In genomic region chr9:61032448-61033433, GRCm38 (mm10) we compare ENCODE assay signal across 10 mouse cellular contexts.
DNase-seq lines count a peak whose midpoint lies in the region; ATAC-seq and TF ChIP-seq lines count a peak whose summit lies in the region.
"Had no signal": no experiment of that assay in that cellular context is flagged by ENCODE, and none has a peak within 500 bp of the region (broad histone marks: within the 10 kb centered on the region; RNA-seq: fewer than 3 reads in every experiment).

No protein-coding gene starts in this region.

- peak overlapping the region; percentile 54; the same call in 1 of the 2 replicates for H3K27ac ChIP-seq in forebrain, embryonic 13.5 days
- no peak overlapping the region for H3K27ac ChIP-seq in forebrain, embryonic 10.5 days
- H3K27ac ChIP-seq in limb, embryonic 14.5 days (replicated peaks; ENCODE audit: low read depth, low read length) = no peak overlapping the region
- no peak overlapping the region for H3K27ac ChIP-seq in limb, embryonic 10.5 days
- H3K27ac ChIP-seq in hindbrain, postnatal 0 days = peak overlapping the region; percentile 60
- H3K27ac ChIP-seq in midbrain, embryonic 15.5 days = peak overlapping the region; percentile 38
- H3K27ac ChIP-seq: liver, embryonic 14.5 days had no signal

- H3K9me3 ChIP-seq in forebrain, embryonic 13.5 days (replicated peaks) = no peaks in the 10 kb centered on the region
- H3K9me3 ChIP-seq in forebrain, embryonic 10.5 days = no peaks in the 10 kb centered on the region
- no peaks in the 10 kb centered on the region for H3K9me3 ChIP-seq in limb, embryonic 14.5 days (ENCODE audit: control insufficient read depth, low read length)
- H3K9me3 ChIP-seq in limb, embryonic 10.5 days (replicated peaks) = no peaks in the 10 kb centered on the region
- H3K9me3 ChIP-seq in hindbrain, postnatal 0 days (ENCODE audit: low read length) = no peaks in the 10 kb centered on the region
- no peaks in the 10 kb centered on the region for H3K9me3 ChIP-seq in midbrain, embryonic 15.5 days

- peaks cover 21% of the 10 kb centered on the region for H3K4me1 ChIP-seq in forebrain, embryonic 13.5 days
- peaks cover 17% of the 10 kb centered on the region for H3K4me1 ChIP-seq in forebrain, embryonic 10.5 days
- peaks cover 17% of the 10 kb centered on the region for H3K4me1 ChIP-seq in limb, embryonic 14.5 days (ENCODE audit: control insufficient read depth, insufficient read depth, low read length)
- H3K4me1 ChIP-seq in limb, embryonic 10.5 days = peaks cover 14% of the 10 kb centered on the region
- peaks cover 9% of the 10 kb centered on the region; the same call in 1 of the 2 replicates for H3K4me1 ChIP-seq in hindbrain, postnatal 0 days (ENCODE audit: insufficient read depth, low read length)
- peaks cover 22% of the 10 kb centered on the region for H3K4me1 ChIP-seq in midbrain, embryonic 15.5 days

- no peak overlapping the region for H3K9ac ChIP-seq in forebrain, embryonic 13.5 days
- no peak overlapping the region for H3K9ac ChIP-seq in limb, embryonic 14.5 days (ENCODE audit: low read depth, low read length, severe bottlenecking)
- H3K9ac ChIP-seq in hindbrain, postnatal 0 days (replicated peaks; ENCODE audit: low read length) = no peak overlapping the region
- no peak overlapping the region for H3K9ac ChIP-seq in midbrain, embryonic 15.5 days
- H3K9ac ChIP-seq: liver, embryonic 14.5 days had no signal

- TF ChIP-seq POLR2A in limb, embryonic 14.5 days (IDR thresholded peaks at IDR 0.05; ENCODE audit: borderline replicate concordance, extremely low read depth, insufficient read depth, insufficient read length) = no peak

- peaks cover 4% of the 10 kb centered on the region for H3K27me3 ChIP-seq in forebrain, embryonic 13.5 days
- peaks cover 54% of the 10 kb centered on the region for H3K27me3 ChIP-seq in forebrain, embryonic 10.5 days (ENCODE audit: poor library complexity, severe bottlenecking)
- H3K27me3 ChIP-seq in limb, embryonic 14.5 days (ENCODE audit: control insufficient read depth, insufficient read depth, low read length) = no peaks in the 10 kb centered on the region
- peaks cover 75% of the 10 kb centered on the region for H3K27me3 ChIP-seq in limb, embryonic 10.5 days (ENCODE audit: low read depth, poor library complexity, severe bottlenecking)
- no peaks in the 10 kb centered on the region for H3K27me3 ChIP-seq in hindbrain, postnatal 0 days (ENCODE audit: insufficient read depth, low read length)
- peaks cover 7% of the 10 kb centered on the region; the same call in 1 of the 2 replicates for H3K27me3 ChIP-seq in midbrain, embryonic 15.5 days (replicated peaks)

- H3K4me2 ChIP-seq in forebrain, embryonic 13.5 days = no peak overlapping the region
- H3K4me2 ChIP-seq in limb, embryonic 14.5 days (replicated peaks; ENCODE audit: low read depth, low read length, severe bottlenecking) = no peak overlapping the region
- H3K4me2 ChIP-seq in hindbrain, postnatal 0 days (ENCODE audit: low read depth, low read length) = peak overlapping the region; percentile 41; the same call in 1 of the 2 replicates
- H3K4me2 ChIP-seq in midbrain, embryonic 15.5 days = no peak overlapping the region

- no peak for TF ChIP-seq CTCF in hindbrain, postnatal 0 days (IDR thresholded peaks at IDR 0.05; ENCODE audit: low read depth)

- no peak overlapping the region for H3K4me3 ChIP-seq in forebrain, embryonic 13.5 days
- H3K4me3 ChIP-seq in forebrain, embryonic 10.5 days = no peak overlapping the region
- H3K4me3 ChIP-seq in limb, embryonic 14.5 days (replicated peaks; ENCODE audit: low read length) = no peak overlapping the region
- no peak overlapping the region for H3K4me3 ChIP-seq in limb, embryonic 10.5 days
- H3K4me3 ChIP-seq in hindbrain, postnatal 0 days (ENCODE audit: low read length) = no peak overlapping the region
- no peak overlapping the region for H3K4me3 ChIP-seq in midbrain, embryonic 15.5 days

- ATAC-seq in forebrain, embryonic 13.5 days = peak; percentile 55; the same call in 1 of the 2 replicates
- ATAC-seq in limb, embryonic 14.5 days (ENCODE audit: low FRiP score, low read depth) = no peak
- ATAC-seq in hindbrain, postnatal 0 days = no peak
- no peak for ATAC-seq in midbrain, embryonic 15.5 days (replicated peaks)
- ATAC-seq in cerebellum, adult (ENCODE audit: insufficient number of reproducible peaks, low FRiP score, low TSS enrichment) = no peak

- WGBS in forebrain, embryonic 13.5 days = 67% methylated on average over 23 of the region's 23 CpGs
- WGBS in forebrain, embryonic 10.5 days = 89% methylated on average over 23 of the region's 23 CpGs
- 61% methylated on average over 23 of the region's 23 CpGs for WGBS in limb, embryonic 14.5 days
- WGBS in limb, embryonic 10.5 days = 72% methylated on average over 23 of the region's 23 CpGs
- 40% methylated on average over 23 of the region's 23 CpGs for WGBS in hindbrain, postnatal 0 days
- 52% methylated on average over 23 of the region's 23 CpGs for WGBS in midbrain, embryonic 15.5 days

- no peak for DNase-seq in forebrain, embryonic 10.5 days (ENCODE audit: extremely low spot score, low spot score)
- DNase-seq in limb, embryonic 14.5 days (ENCODE audit: low spot score) = peak; percentile 48
- no peak for DNase-seq in limb, embryonic 10.5 days (ENCODE audit: low spot score)
- DNase-seq in hindbrain, postnatal 0 days (ENCODE audit: low spot score) = peak; percentile 63
- no peak for DNase-seq in Muller cell, postnatal 12 days (ENCODE audit: inconsistent ontology term)
- DNase-seq: thymus, postnatal 4 days had no signal

- no peaks in the 10 kb centered on the region for H3K36me3 ChIP-seq in forebrain, embryonic 13.5 days (ENCODE audit: poor library complexity, severe bottlenecking)
- H3K36me3 ChIP-seq in forebrain, embryonic 10.5 days (replicated peaks) = no peaks in the 10 kb centered on the region
- no peaks in the 10 kb centered on the region for H3K36me3 ChIP-seq in limb, embryonic 14.5 days (ENCODE audit: control insufficient read depth, insufficient read depth, low read length)
- no peaks in the 10 kb centered on the region for H3K36me3 ChIP-seq in limb, embryonic 10.5 days
- no peaks in the 10 kb centered on the region for H3K36me3 ChIP-seq in hindbrain, postnatal 0 days (ENCODE audit: insufficient read depth, low read length)
- no peaks in the 10 kb centered on the region for H3K36me3 ChIP-seq in midbrain, embryonic 15.5 days (replicated peaks)

Comparison
In these comparisons a context has a peak if more than half of its experiments do, and no peak if none do; other contexts are left out.
1. H3K27ac ChIP-seq: peak in forebrain, embryonic 13.5 days (single experiment), hindbrain, postnatal 0 days (single experiment) and midbrain, embryonic 15.5 days (single experiment); none in forebrain, embryonic 10.5 days (single experiment), limb, embryonic 14.5 days (single experiment) and limb, embryonic 10.5 days (single experiment).
2. DNase-seq: peak in limb, embryonic 14.5 days (single experiment) and hindbrain, postnatal 0 days (single experiment); none in forebrain, embryonic 10.5 days (single experiment), limb, embryonic 10.5 days (single experiment) and Muller cell, postnatal 12 days (single experiment).